Mouse (Mus musculus) limb, embryonic 15.5 days (tissue): ENCODE data around the gene Hspb7. TPM values are rescaled to one million over a fixed set of nuclear protein-coding genes. Genes with fewer than 3 reads are reported as not detected.

Experiments
- ATAC-seq: fragments of 200-750 bp; cut with Nextera tagmentation; 2 replicates; pipeline ENCODE4 v1.8.0; 2017; ENCODE audit warnings: low read depth, moderate TSS enrichment; ENCODE audit not compliant: insufficient number of reproducible peaks, low FRiP score, low TSS enrichment
- H3K27ac ChIP-seq: fragments of 300-500 bp; sonication (generic); 2 replicates; pipeline ENCODE4 v1.5.1; 2015; ENCODE audit warnings: moderate library complexity, mild to moderate bottlenecking, inconsistent platforms
- H3K27me3 ChIP-seq: fragments of 300-500 bp; sonication (generic); 2 replicates; pipeline ENCODE4 v1.6.1; 2015; ENCODE audit warnings: inconsistent platforms
- H3K36me3 ChIP-seq: fragments of 300-500 bp; sonication (generic); 2 replicates; pipeline ENCODE4 v1.6.1; 2015; ENCODE audit warnings: inconsistent platforms
- H3K4me1 ChIP-seq: fragments of 300-500 bp; sonication (generic); 2 replicates; pipeline ENCODE4 v1.6.1; 2015; ENCODE audit warnings: inconsistent platforms
- H3K4me2 ChIP-seq: fragments of 300-500 bp; sonication (generic); 2 replicates; pipeline ENCODE4 v1.6.1; 2015; ENCODE audit warnings: mild to moderate bottlenecking, inconsistent platforms
- H3K4me3 ChIP-seq: fragments of 300-500 bp; sonication (generic); 2 replicates; pipeline ENCODE4 v1.5.1; 2015; ENCODE audit warnings: mild to moderate bottlenecking, inconsistent platforms
- H3K9ac ChIP-seq: fragments of 300-500 bp; sonication (generic); 2 replicates; pipeline ENCODE4 v1.6.1; 2015; ENCODE audit warnings: inconsistent platforms
- H3K9me3 ChIP-seq: fragments of 300-500 bp; sonication (generic); 2 replicates; pipeline ENCODE4 v1.6.1; 2016; ENCODE audit warnings: inconsistent platforms
- WGBS: fragments of 180-500 bp; shearing (Covaris S2); methylation state at CpG from one replicate; pipeline ENCODE4 v1.1.7; 2015; 5-methylcytosine and 5-hydroxymethylcytosine counted together
- polyA plus RNA-seq: library from polyadenylated mRNA; unstranded; fragments of >200 nt; fragmentation: Nextera tagmentation; extraction: Ambion mirVana; gene quantifications from 2 replicates; pipeline ENCODE4 v1.2.1, GENCODE M21; 2015

The Hspb7 gene
- polyA plus RNA-seq, 1 experiment from 2014 or later, result 1.7 TPM

DNA sequence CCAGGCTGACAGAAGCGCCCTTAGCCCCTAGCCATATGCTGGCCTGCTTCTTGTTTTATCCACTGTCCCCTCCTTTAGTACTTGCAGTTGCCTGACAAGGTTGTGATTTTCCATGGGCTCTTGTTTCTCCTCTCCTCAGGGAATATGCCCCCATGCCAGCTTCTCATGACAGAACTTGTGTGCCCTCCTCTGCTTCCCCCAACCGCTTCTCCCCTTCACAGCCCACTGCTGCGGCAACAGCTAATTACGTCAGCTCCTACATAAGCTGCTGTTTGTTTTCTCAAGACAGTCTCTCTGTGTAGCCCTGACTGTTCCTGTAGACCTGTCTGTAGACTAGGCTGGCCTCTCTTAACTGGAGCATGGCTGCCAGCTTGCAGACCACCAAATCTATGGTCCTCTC lies 34.9 kb downstream of the Hspb7 start:
- WGBS, result 78% methylated on average over 4 of the region's 4 CpGs
- Histone ChIP-seq H3K9ac (no peak overlapping the region), H3K27me3 (no peaks in the 10 kb centered on the region), H3K36me3 (peaks cover 32% of the 10 kb centered on the region), H3K4me2 (no peak overlapping the region), H3K27ac (peak overlapping the region; percentile 43; the same call in 1 of the 2 replicates), H3K4me1 (peaks cover 29% of the 10 kb centered on the region), H3K9me3 (no peaks in the 10 kb centered on the region), H3K4me3 (no peak overlapping the region)
- no peak for ATAC-seq

DNA sequence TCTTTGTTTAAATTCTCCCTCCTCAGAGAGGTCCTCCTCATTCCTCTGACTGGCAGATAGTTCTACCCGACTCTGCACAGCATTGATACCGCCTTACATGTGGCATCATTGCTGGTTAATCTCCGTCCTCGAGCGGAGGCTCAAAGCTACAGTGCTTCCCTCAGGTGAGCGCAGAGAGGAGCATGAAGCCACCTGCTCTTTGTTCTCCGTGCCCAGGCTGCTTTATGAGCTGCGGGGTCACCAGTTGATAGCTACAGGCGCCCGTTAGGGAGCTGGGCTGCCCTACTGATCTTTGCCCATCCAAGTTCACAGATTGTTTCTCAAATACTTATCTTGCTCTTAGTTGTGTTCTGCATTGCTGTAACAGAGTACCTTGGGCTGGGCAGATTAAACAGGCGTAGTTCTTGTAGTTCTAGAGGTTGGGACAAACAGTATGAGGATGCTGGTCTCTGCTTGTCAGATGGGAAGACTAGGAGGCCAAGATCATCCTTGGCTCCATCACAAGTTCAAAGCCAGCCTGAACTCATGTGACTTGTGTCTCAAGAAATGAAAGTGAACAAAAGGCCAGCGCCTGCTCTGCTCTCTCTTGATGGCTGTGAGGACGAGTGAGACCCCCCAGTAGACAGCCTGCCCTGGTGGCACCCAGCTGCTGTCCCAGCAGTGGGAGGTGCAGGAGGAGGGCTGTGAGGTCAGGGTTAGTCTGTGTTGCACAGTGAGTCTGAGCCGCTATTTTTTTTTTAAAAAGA lies 35.8 kb downstream of the Hspb7 start:
- H3K9me3 ChIP-seq, result no peaks in the 10 kb centered on the region
- H3K27ac ChIP-seq, result no peak overlapping the region
- no peak for ATAC-seq
- H3K27me3 ChIP-seq, result no peaks in the 10 kb centered on the region
- no peak overlapping the region for H3K9ac ChIP-seq
- H3K36me3 ChIP-seq, result peaks cover 27% of the 10 kb centered on the region
- peaks cover 29% of the 10 kb centered on the region for H3K4me1 ChIP-seq
- 91% methylated on average over 14 of the region's 14 CpGs for WGBS
- H3K4me2 ChIP-seq, result no peak overlapping the region
- H3K4me3 ChIP-seq, result no peak overlapping the region

DNA sequence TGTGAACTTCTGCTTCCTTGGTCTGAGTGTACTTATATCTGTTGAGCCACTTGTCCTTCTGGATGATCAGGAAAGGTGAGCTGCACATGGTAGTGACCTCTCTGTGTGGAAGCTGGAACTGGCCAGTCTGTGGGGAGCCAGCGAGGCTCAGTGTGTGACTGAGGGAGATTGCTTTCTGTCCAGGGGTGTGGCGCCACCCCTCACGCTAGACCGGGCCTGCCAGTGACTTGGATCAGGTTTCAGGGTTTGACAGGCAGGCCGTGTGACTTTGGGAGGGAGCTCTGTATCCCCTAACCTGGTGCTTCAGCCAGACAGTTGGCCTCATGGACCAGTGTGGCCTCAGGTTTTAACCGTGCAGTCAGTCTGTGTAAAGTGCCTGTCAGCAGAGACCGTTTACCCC lies 37.7 kb downstream of the Hspb7 start:
- Histone ChIP-seq H3K4me1 (peaks cover 29% of the 10 kb centered on the region), H3K27ac (peak overlapping the region; percentile 79), H3K9me3 (no peaks in the 10 kb centered on the region), H3K9ac (no peak overlapping the region), H3K27me3 (no peaks in the 10 kb centered on the region), H3K36me3 (peaks cover 28% of the 10 kb centered on the region), H3K4me2 (no peak overlapping the region), H3K4me3 (no peak overlapping the region)
- ATAC-seq, result 0 out of 2 replicates have a peak, but pooled peaks have one; percentile 38
- 10% methylated on average over 7 of the region's 7 CpGs for WGBS

DNA sequence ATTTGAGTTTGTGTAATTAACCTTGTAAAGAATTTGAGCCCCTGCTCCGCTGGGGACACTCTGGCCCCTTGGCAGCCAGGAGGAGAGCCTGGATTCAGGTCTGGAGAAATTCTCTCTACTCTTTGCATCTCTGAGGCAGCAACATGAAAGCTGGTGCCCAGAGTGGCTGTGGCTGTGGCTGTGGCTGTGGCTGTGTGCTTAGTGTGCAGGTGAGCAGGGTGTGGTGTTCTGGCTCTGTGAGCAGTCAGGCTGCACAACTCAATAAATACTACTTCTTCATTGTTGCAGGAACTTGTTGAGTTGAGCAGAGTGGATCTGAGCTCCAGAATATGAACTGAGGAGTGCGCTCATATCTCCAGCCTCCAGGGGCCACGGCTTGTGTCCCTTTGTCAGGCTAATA lies 38.3 kb downstream of the Hspb7 start:
- H3K27me3 ChIP-seq, result no peaks in the 10 kb centered on the region
- no peak overlapping the region for H3K4me3 ChIP-seq
- peaks cover 29% of the 10 kb centered on the region for H3K4me1 ChIP-seq
- no peaks in the 10 kb centered on the region for H3K9me3 ChIP-seq
- H3K4me2 ChIP-seq, result no peak overlapping the region
- 65% methylated on average over 3 of the region's 3 CpGs for WGBS
- H3K9ac ChIP-seq, result no peak overlapping the region
- H3K36me3 ChIP-seq, result peaks cover 32% of the 10 kb centered on the region
- peak overlapping the region; percentile 79 for H3K27ac ChIP-seq
- no peak for ATAC-seq

DNA sequence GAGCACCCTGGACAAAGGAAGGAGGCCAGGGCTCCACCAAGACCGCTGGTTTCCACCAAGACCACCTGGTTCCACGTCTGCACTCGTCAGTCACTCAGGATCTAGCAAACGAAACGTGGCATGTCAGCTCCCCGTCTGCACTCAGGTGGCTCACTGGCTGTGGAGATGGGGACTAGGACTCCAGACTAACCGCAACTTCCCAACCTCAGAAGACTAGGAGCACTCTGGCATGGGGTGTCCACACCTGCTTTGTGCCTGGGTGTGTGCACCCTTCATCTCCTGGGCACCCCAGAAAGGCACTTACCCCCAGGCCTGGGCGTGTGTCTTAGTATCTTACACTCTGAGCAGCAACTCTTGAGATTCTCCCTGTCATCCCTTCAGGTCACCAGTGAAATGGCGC lies 39.2 kb downstream of the Hspb7 start:
- ATAC-seq, result no peak
- H3K36me3 ChIP-seq, result peaks cover 39% of the 10 kb centered on the region
- H3K27ac ChIP-seq, result no peak overlapping the region
- H3K4me1 ChIP-seq, result peaks cover 24% of the 10 kb centered on the region
- H3K4me3 ChIP-seq, result no peak overlapping the region
- H3K9ac ChIP-seq, result no peak overlapping the region
- H3K27me3 ChIP-seq, result no peaks in the 10 kb centered on the region
- no peak overlapping the region for H3K4me2 ChIP-seq
- WGBS, result 88% methylated on average over 9 of the region's 9 CpGs
- H3K9me3 ChIP-seq, result no peaks in the 10 kb centered on the region

DNA sequence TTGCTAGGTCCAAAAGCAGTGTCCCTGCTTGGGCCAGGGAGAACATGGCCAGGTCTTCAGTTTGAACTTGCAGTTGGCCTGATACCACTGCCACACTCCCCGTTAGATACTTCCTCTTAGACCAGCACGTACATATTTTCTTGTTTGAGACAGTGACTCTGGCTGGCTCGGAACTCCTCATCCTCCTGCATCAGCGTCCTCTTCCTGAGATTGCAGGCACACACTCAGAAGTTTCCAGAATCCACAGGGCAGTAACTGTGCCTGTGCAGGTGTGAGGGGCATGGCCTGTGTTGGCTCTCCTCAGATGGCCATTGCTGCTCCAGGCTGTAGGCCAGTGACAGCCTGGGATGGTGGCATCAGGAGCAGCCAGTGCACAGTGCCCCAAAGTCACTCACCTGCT lies 39.9 kb downstream of the Hspb7 start:
- Histone ChIP-seq H3K27ac (no peak overlapping the region), H3K36me3 (peaks cover 46% of the 10 kb centered on the region), H3K9ac (no peak overlapping the region), H3K27me3 (no peaks in the 10 kb centered on the region), H3K4me3 (no peak overlapping the region), H3K4me1 (peaks cover 19% of the 10 kb centered on the region), H3K4me2 (no peak overlapping the region), H3K9me3 (no peaks in the 10 kb centered on the region)
- no peak for ATAC-seq
- WGBS, result 87% methylated on average over 4 of the region's 4 CpGs

DNA sequence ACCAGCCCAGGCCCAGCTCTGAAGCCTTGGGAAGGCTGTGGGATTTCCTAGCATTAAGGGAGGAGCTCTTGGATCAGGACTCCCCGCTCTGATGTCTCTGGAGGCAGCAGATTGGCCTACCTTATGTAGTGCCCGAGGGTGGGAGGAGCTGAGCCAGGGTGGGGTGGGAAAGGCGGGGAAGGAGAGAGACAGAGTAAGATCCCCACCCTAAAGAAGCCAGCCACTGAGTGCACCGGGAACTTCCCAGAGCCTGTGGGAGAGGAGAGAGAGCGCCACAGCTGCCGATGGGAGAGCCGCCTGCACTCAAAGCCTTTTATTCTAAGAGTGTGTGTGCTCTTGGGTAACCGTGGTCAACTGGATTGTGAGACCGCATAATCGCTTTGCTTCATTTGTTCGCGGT lies 40.5 kb downstream of the Hspb7 start:
- Histone ChIP-seq H3K4me2 (no peak overlapping the region), H3K27me3 (no peaks in the 10 kb centered on the region), H3K9ac (no peak overlapping the region), H3K36me3 (peaks cover 52% of the 10 kb centered on the region), H3K27ac (0 out of 2 replicates have a peak overlapping the region, but pooled peaks have one; percentile 12), H3K9me3 (no peaks in the 10 kb centered on the region), H3K4me1 (peaks cover 15% of the 10 kb centered on the region), H3K4me3 (no peak overlapping the region)
- WGBS, result 72% methylated on average over 12 of the region's 12 CpGs
- ATAC-seq, result no peak

DNA sequence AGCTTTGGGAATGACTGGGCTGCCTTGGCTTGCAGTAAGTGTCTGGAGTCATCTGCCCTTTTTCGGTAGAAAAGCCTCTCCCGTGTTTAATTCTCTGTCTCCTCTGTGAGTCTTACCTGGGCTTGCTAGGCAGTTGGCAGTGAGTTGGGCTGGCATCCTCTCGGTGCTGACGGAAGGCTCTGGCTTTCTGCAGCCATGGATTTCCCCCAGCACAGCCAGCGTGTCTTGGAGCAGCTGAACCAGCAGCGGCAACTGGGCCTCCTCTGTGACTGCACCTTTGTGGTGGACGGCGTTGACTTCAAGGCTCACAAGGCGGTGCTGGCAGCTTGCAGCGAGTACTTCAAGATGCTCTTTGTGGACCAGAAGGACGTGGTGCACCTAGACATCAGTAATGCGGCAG lies 41.0 kb downstream of the Hspb7 start:
- Histone ChIP-seq H3K4me2 (no peak overlapping the region), H3K4me1 (peaks cover 15% of the 10 kb centered on the region), H3K9ac (no peak overlapping the region), H3K4me3 (no peak overlapping the region), H3K9me3 (no peaks in the 10 kb centered on the region), H3K27ac (no peak overlapping the region), H3K36me3 (peaks cover 57% of the 10 kb centered on the region), H3K27me3 (no peaks in the 10 kb centered on the region)
- 89% methylated on average over 12 of the region's 12 CpGs for WGBS
- no peak for ATAC-seq

DNA sequence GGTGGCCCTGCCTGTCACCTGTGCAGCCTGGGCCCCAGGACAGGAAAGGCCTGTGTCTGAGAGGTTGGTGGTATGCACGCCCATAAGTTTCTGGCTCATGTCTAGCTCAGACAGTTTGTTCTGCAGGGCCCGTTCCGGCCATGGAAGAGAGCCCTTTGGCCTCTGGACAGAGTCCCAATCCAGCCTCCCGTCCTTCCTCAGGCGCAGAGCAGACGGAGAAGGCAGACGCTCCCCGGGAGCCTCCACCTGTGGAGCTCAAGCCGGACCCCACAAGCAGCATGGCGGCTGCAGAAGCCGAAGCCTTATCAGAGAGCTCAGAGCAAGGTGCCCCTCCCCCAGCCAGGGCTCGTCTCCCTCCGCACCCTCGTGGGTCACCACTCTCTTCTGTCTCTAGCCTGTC lies 42.9 kb downstream of the Hspb7 start:
- WGBS, result 83% methylated on average over 14 of the region's 14 CpGs
- peaks cover 7% of the 10 kb centered on the region for H3K4me1 ChIP-seq
- no peaks in the 10 kb centered on the region for H3K27me3 ChIP-seq
- H3K4me2 ChIP-seq, result no peak overlapping the region
- no peak overlapping the region for H3K9ac ChIP-seq
- no peak overlapping the region for H3K4me3 ChIP-seq
- no peak for ATAC-seq
- H3K27ac ChIP-seq, result no peak overlapping the region
- peaks cover 73% of the 10 kb centered on the region for H3K36me3 ChIP-seq
- no peaks in the 10 kb centered on the region for H3K9me3 ChIP-seq

DNA sequence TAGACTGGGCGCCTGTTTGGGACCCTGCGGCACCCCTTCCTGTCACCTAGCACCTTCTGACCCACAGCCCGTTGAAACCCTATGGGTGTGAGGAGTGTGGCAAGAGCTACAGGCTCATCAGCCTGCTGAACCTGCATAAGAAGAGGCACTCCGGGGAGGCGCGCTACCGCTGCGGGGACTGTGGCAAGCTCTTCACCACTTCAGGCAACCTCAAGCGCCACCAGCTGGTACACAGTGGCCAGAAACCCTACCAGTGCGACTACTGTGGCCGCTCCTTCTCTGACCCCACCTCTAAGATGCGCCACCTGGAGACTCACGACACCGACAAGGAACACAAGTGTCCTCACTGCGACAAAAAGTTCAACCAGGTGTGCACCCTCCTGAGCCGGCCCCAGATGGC lies 44.1 kb downstream of the Hspb7 start:
- Histone ChIP-seq H3K9ac (no peak overlapping the region), H3K4me3 (no peak overlapping the region), H3K4me2 (no peak overlapping the region), H3K36me3 (peaks cover 83% of the 10 kb centered on the region), H3K27ac (no peak overlapping the region), H3K27me3 (no peaks in the 10 kb centered on the region), H3K4me1 (no peaks in the 10 kb centered on the region; the same call in 1 of the 2 replicates), H3K9me3 (no peaks in the 10 kb centered on the region)
- WGBS, result 75% methylated on average over 16 of the region's 16 CpGs
- no peak for ATAC-seq

DNA sequence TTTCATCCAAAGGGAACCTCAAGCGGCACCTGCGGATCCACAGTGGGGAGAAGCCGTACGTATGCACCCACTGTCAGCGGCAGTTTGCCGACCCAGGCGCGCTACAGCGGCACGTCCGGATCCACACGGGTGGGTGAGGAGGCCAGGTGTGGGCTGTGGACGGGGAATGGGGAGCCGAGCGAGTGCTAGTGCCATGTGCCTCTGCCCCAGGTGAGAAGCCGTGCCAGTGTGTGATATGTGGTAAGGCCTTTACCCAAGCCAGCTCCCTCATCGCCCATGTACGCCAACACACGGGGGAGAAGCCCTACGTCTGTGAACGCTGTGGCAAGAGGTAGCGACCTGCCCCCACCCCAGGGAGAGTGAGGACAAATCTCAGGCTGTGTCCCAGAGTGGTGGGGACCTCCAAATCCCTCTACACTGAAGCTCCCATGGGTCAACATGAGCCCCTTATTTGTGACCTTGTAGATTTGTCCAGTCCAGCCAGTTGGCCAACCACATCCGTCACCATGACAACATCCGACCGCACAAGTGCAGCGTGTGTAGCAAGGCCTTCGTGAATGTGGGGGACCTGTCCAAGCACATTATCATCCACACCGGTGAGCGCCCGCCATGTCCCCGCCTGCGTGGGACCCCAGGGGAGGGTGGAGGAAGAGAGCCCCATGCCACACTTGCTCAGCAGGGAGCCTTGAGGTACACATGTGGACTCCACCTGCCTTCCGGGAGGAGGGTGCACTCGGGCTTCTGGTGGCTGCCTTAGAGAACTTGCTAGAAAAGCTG lies 45.1 kb downstream of the Hspb7 start:
- no peak for ATAC-seq
- no peak overlapping the region for H3K4me2 ChIP-seq
- H3K4me3 ChIP-seq, result no peak overlapping the region
- no peaks in the 10 kb centered on the region for H3K9me3 ChIP-seq
- H3K27me3 ChIP-seq, result no peaks in the 10 kb centered on the region
- no peaks in the 10 kb centered on the region; the same call in 1 of the 2 replicates for H3K4me1 ChIP-seq
- no peak overlapping the region for H3K27ac ChIP-seq
- peaks cover 91% of the 10 kb centered on the region for H3K36me3 ChIP-seq
- 92% methylated on average over 34 of the region's 34 CpGs for WGBS
- no peak overlapping the region for H3K9ac ChIP-seq

DNA sequence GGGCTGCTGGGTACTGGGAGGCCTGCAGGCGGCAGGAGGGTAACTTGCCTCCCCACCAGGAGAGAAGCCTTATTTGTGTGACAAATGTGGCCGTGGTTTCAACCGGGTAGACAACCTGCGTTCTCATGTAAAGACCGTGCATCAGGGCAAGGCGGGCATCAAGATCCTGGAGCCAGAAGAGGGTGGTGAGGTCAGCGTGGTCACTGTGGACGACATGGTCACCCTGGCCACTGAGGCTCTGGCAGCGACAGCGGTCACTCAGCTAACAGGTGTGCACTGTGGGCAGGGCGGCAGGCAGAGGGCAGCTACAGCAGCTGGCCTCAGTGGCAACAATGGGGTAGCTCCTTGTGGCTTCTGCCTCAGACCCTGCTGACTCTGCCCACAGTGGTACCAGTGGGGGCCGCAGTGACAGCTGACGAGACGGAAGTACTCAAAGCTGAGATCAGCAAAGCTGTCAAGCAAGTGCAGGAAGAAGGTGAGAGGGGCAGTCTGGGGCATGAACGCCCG lies 45.8 kb downstream of the Hspb7 start:
- 87% methylated on average over 16 of the region's 16 CpGs for WGBS
- H3K36me3 ChIP-seq, result peaks cover 97% of the 10 kb centered on the region
- no peak overlapping the region for H3K9ac ChIP-seq
- H3K9me3 ChIP-seq, result no peaks in the 10 kb centered on the region
- H3K27me3 ChIP-seq, result no peaks in the 10 kb centered on the region
- no peaks in the 10 kb centered on the region; the same call in 1 of the 2 replicates for H3K4me1 ChIP-seq
- H3K4me2 ChIP-seq, result no peak overlapping the region
- H3K27ac ChIP-seq, result no peak overlapping the region
- no peak overlapping the region for H3K4me3 ChIP-seq
- no peak for ATAC-seq
